Mouse (Mus musculus) heart, postnatal 0 days (tissue): Measurements from ENCODE around the gene Spata18. TPM values are rescaled to one million over a fixed set of nuclear protein-coding genes. Genes with fewer than 3 reads are reported as not detected.

Experiments used
- ATAC-seq: fragments of 200-750 bp; cut with Nextera tagmentation; 2 replicates; pipeline ENCODE4 v1.8.0; 2017; ENCODE audit warnings: low read depth, moderate number of reproducible peaks, moderate library complexity; ENCODE audit not compliant: insufficient read depth
- DNase-seq: peaks from one replicate; pipeline ENCODE4 v3.0.0-alpha.2; 2016; ENCODE audit warnings: low spot score
- H3K27ac ChIP-seq: fragments of 300-500 bp; sonication (generic); 2 replicates; pipeline ENCODE4 v1.5.1; 2014; ENCODE audit warnings: low read depth, mild to moderate bottlenecking
- H3K27me3 ChIP-seq: fragments of 300-500 bp; sonication (generic); 2 replicates; pipeline ENCODE4 v1.6.1; 2014; ENCODE audit warnings: low read length, mixed read lengths; ENCODE audit not compliant: control insufficient read depth, insufficient read depth
- H3K36me3 ChIP-seq: fragments of 300-500 bp; sonication (generic); replicated peaks from 2 replicates; pipeline ENCODE4 v1.6.1; 2014; ENCODE audit warnings: low read length, mixed read lengths; ENCODE audit not compliant: control insufficient read depth, insufficient read depth
- H3K4me1 ChIP-seq: fragments of 300-500 bp; sonication (generic); 2 replicates; pipeline ENCODE4 v1.6.1; 2014; ENCODE audit warnings: antibody characterized with exemption; ENCODE audit not compliant: control insufficient read depth, insufficient read depth
- H3K4me2 ChIP-seq: fragments of 300-500 bp; sonication (generic); 2 replicates; pipeline ENCODE4 v1.6.1; 2014; ENCODE audit warnings: low read depth, mild to moderate bottlenecking, low read length, moderate library complexity
- H3K4me3 ChIP-seq: fragments of 300-500 bp; sonication (generic); 2 replicates; pipeline ENCODE4 v1.5.1; 2014; ENCODE audit warnings: low read depth, low read length
- H3K9ac ChIP-seq: fragments of 300-500 bp; sonication (generic); replicated peaks from 2 replicates; pipeline ENCODE4 v1.6.1; 2014; ENCODE audit warnings: low read depth, low read length, mixed read lengths
- H3K9me3 ChIP-seq: fragments of 300-500 bp; sonication (generic); replicated peaks from 2 replicates; pipeline ENCODE4 v1.6.1; 2016; ENCODE audit warnings: low read length; ENCODE audit not compliant: control insufficient read depth
- CTCF ChIP-seq: IDR thresholded peaks from 2 replicates; pipeline ENCODE4 v1.5.1; 2016; ENCODE audit warnings: antibody characterized with exemption, control low read depth, low read depth
- EP300 ChIP-seq: IDR thresholded peaks from 2 replicates; pipeline ENCODE4 v1.6.1; 2016; ENCODE audit warnings: antibody characterized with exemption, low read depth
- WGBS: fragments of 180-500 bp; shearing (Covaris S2); extraction: QIAGEN DNeasy Blood & Tissue Kit; methylation state at CpG from one replicate; pipeline ENCODE4 v1.1.7; 2014; 5-methylcytosine and 5-hydroxymethylcytosine counted together
- polyA plus RNA-seq: library from polyadenylated mRNA; unstranded; fragments of >200 nt; fragmentation: Nextera tagmentation; extraction: Ambion mirVana; gene quantifications from 2 replicates; pipeline ENCODE4 v1.2.1, GENCODE M21; 2015
- total RNA-seq: library from RNA; depleted of rRNA; stranded (reverse); fragments of >200 nt; gene quantifications from 2 replicates; pipeline ENCODE4 v1.2.3, GENCODE M21; 2014; ENCODE audit warnings: low replicate concordance

Gene Spata18
- total and polyA plus RNA-seq, 2 experiments from 2014 or later, result 0.27 to 0.87 TPM

DNA sequence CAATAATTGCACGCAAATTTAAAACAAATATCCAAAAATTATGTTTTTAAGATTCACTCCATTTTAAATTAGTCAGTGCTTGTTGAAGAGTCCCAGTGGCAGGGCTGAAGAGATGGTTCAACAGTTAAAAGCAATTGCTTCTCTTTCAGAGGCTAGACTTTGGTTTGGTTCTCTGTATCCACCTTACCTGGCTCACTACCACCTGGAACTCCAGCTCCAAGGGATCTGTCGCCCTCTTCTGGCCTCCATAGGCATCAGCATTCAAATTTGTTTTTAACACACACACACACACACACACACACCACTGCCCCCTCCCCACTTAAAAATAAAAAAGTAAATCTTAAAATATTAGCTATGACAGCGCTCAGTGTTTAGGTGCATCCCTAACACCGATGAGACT is 51.9 kb downstream of the Spata18 start:
- H3K9me3 ChIP-seq, result no peaks in the 10 kb centered on the region
- no peak for DNase-seq
- no peaks in the 10 kb centered on the region for H3K27me3 ChIP-seq
- no peak overlapping the region for H3K9ac ChIP-seq
- no peak overlapping the region for H3K27ac ChIP-seq
- WGBS, result 91% methylated on average over 4 of the region's 4 CpGs
- H3K4me1 ChIP-seq, result no peaks in the 10 kb centered on the region
- H3K36me3 ChIP-seq, result no peaks in the 10 kb centered on the region
- TF ChIP-seq CTCF (no peak), EP300 (no peak)
- no peak overlapping the region for H3K4me2 ChIP-seq
- no peak overlapping the region for H3K4me3 ChIP-seq
- ATAC-seq, result no peak

DNA sequence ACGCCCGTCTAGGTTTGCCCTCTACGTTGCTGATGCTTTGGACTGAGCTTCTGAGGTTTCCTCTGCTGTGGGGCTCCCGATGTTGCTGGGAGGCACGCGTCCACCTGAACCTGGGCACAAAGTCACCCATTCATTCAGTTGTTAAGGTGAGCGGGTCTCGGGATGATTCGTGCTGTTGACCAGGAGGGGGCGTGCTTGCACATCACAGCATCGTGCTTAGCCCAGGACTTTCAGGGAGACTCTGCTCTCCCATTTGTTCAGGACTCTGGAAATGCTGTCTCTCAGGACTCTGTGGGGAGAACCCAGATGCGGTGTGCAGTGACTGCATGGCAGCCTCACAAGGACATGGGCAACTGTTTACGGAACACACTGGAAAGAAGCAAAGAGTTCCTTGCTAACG is 53.1 kb downstream of the Spata18 start:
- no peaks in the 10 kb centered on the region for H3K27me3 ChIP-seq
- no peak overlapping the region for H3K27ac ChIP-seq
- H3K4me2 ChIP-seq, result no peak overlapping the region
- TF ChIP-seq CTCF (no peak), EP300 (no peak)
- H3K4me1 ChIP-seq, result no peaks in the 10 kb centered on the region
- H3K4me3 ChIP-seq, result no peak overlapping the region
- WGBS, result 39% methylated on average over 14 of the region's 14 CpGs
- H3K9ac ChIP-seq, result no peak overlapping the region
- no peaks in the 10 kb centered on the region for H3K36me3 ChIP-seq
- DNase-seq (no peak), ATAC-seq (no peak)
- no peaks in the 10 kb centered on the region for H3K9me3 ChIP-seq

DNA sequence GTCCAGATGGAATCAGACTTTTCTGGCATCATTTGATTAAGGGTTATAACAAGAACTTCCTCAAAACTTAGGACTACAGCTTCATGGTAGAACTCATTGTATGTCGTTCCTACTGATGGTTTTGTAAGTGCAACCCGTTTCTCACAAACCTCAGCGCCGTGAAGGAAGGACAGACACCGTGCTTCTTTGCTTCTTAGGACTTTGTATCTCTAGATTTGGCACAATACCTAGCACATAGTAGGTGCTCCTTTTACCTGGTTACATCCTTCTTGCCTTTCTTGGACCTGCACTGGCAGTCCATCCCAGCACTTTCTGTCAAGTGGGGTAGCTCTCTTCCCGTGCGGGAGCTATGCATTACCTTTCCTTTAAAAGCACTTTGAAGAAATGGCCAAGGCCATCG is 53.6 kb downstream of the Spata18 start:
- Histone ChIP-seq H3K4me3 (no peak overlapping the region), H3K9ac (no peak overlapping the region), H3K27ac (no peak overlapping the region), H3K4me1 (no peaks in the 10 kb centered on the region), H3K4me2 (no peak overlapping the region), H3K36me3 (no peaks in the 10 kb centered on the region), H3K27me3 (no peaks in the 10 kb centered on the region), H3K9me3 (no peaks in the 10 kb centered on the region)
- no peak for DNase-seq
- TF ChIP-seq CTCF (no peak), EP300 (no peak)
- 88% methylated on average over 8 of the region's 8 CpGs for WGBS
- no peak for ATAC-seq

DNA sequence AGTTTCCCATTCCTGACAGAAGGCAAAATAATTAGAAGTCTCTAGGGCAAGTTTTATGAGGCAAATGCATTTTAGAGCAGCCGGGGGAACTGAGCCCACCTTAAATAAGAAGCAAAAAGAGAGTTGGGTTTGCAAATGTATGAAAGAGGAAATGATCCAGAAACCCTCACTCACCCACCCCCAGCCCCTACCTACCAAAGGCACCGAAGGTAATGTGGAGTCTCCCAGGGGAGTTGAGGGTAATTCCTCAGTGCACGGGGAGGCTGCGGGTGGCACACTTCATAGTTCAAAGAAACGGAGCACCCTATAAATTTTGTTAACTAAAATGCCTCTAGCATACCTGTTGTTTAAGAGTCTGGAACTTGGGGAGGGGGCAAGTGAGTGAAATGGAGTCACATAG is 54.1 kb downstream of the Spata18 start:
- no peak for TF ChIP-seq EP300
- no peak for TF ChIP-seq CTCF
- Histone ChIP-seq H3K27me3 (no peaks in the 10 kb centered on the region), H3K4me3 (no peak overlapping the region), H3K4me1 (no peaks in the 10 kb centered on the region), H3K9me3 (no peaks in the 10 kb centered on the region), H3K4me2 (no peak overlapping the region), H3K27ac (no peak overlapping the region), H3K9ac (no peak overlapping the region), H3K36me3 (no peaks in the 10 kb centered on the region)
- DNase-seq (no peak), ATAC-seq (no peak)
- 92% methylated on average over 5 of the region's 5 CpGs for WGBS

DNA sequence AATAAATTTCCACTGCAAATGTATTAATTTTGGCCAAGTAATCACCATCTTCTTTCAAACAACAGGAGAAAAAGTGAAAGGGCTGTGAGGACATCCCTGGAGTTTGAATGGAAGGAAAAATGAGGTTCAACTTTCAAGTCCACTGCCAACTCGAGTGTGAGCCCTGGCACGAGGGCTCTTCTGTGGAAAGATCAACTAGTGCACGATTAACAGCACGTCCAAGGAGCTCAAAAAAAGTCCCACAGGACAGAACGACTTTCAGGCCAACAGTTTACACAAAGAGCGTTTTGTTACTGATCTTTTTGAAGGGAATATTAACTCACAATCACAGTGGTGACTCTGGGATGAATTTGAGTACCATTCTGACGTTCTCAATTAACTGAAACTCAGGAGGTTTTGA is 61.7 kb downstream of the Spata18 start:
- ATAC-seq (no peak), DNase-seq (no peak)
- H3K27me3 ChIP-seq, result no peaks in the 10 kb centered on the region
- WGBS, result 79% methylated on average over 7 of the region's 7 CpGs
- no peaks in the 10 kb centered on the region for H3K9me3 ChIP-seq
- no peak for TF ChIP-seq EP300
- TF ChIP-seq CTCF, result no peak
- H3K36me3 ChIP-seq, result no peaks in the 10 kb centered on the region
- no peak overlapping the region for H3K9ac ChIP-seq
- no peak overlapping the region for H3K4me2 ChIP-seq
- H3K4me1 ChIP-seq, result no peaks in the 10 kb centered on the region
- no peak overlapping the region for H3K4me3 ChIP-seq
- H3K27ac ChIP-seq, result no peak overlapping the region

DNA sequence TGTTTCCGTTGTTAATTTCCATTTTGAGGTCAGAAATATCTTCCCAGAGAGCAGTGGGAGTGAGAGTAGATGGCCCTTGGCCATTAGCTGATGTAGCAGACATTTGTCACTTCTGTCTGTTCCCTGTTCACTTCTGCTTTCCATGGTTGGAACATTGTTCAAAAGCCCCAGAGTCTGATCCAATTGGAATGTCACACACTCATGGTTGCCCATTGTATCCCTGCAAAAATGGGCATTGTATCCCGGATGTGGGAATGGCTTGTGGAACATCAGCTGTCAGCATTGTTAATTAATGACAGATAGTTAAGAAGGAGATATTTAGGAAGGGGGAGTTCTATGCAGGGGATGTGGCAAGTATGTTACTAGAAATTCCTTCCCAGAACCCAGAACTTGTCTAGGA is 65.8 kb downstream of the Spata18 start:
- no peak for ATAC-seq
- H3K4me3 ChIP-seq, result no peak overlapping the region
- WGBS, result 50% methylated on average over 2 of the region's 2 CpGs
- H3K27me3 ChIP-seq, result no peaks in the 10 kb centered on the region
- H3K9ac ChIP-seq, result no peak overlapping the region
- H3K4me2 ChIP-seq, result no peak overlapping the region
- H3K9me3 ChIP-seq, result no peaks in the 10 kb centered on the region
- no peak for TF ChIP-seq EP300
- no peak for TF ChIP-seq CTCF
- H3K4me1 ChIP-seq, result no peaks in the 10 kb centered on the region
- DNase-seq, result no peak
- H3K36me3 ChIP-seq, result no peaks in the 10 kb centered on the region
- H3K27ac ChIP-seq, result no peak overlapping the region
